Mouse (Mus musculus): ENCODE results near the gene Pisd. TPM values are rescaled to one million over a fixed set of nuclear protein-coding genes. Genes with fewer than 3 reads are reported as not detected.
"Not testable (repeated sequence)": the region's sequence is repeated elsewhere in the genome, so short reads cannot be mapped to it uniquely, and the experiment has no call there.

Gene Pisd
- total RNA-seq (2022) = 10 to 100 TPM; 28.9 to 38.1 (median 32.7) TPM

DNA sequence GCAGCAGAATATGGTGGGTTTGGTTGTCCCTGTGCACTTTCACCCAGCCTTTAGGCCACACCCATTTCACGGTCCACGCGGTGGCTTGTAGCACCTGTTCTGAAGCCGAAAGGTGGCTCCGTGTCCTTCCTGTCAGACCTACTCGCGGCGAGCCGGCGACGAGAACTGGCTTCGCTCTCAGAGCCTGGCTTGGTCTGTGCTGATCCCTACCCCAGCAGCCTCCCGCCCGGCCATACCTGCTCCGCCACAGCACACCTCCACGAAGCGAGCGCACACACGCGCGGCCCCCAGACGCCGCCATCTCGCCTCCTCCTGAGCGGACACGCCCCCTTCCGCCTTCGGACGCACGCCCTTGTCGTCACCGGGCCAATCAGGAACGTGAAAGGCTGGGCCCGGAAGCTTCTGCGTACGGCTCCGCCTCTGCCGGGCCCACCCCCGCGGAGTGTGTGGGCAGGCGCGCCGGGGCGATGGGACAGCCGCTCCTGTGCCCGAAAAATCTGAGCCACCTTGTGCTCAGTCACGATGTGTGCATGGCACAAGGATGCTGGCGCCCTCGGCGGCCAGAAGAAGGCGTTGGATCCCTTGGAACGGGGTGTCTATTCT is at the start of gene Pisd:
Pisd (minus strand) TSS at position 334 of the 603 bp plus-strand sequence.
- peak; percentile 93 for DNase-seq (ENCODE audit: low spot score)

DNA sequence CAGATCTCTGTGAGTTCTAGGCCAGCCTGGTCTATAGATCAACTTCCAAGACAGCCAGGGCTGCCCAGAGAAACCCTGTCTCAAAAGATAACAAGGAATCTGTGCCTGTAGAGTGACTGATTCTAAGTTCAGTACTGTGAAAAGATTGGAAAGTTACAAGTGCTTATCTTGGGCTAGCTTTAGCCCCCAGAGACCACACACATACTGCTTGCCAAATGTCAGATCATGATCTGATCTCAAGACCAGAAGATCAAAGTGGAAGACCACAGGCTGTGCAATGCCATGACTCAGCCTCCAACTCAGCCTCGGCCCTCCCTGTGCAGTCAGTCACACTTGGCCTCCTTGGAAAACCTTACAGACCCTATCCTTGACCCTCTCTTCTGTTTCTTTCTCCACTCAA is 49.1 kb upstream of the Pisd start:
- no peak for DNase-seq (ENCODE audit: low spot score)

DNA sequence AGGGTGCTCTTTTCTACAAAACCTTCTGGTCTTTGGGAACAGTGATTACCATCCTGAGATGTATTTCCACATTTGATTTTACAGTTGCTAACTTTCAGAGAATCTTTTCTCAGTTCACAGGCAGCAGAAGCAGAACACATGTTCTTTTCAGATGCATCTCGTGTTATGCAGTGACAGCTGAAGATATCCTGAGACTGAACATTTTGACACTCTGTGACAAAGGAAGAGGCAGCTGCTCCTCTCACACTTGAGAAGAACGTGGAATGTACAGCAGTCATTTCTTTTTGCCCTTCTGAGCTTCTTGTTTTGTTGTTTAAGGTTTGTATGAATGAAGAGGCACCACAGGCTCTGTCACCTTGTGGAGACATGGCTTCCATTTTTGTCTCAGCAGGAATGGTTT is 44.6 kb upstream of the Pisd start:
- no peak for DNase-seq (ENCODE audit: low spot score)

DNA sequence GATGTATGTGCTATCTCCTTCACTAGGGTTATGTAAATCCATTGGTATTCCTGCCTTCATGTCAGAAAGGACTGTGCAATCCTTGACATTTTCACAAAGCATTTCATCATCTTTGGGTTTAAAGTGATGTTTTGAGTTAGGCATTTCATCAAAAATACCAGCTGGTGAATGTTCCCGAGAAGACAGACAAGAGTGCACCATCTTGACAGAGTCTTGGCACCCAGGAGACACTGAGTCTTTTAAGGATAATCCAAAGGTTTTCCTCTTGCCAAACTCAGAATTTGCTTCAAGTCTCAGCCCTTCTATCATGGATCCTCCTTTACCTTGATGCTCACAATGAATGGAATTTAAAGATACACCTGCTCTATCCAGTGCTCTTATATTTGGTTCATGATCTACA is 43.3 kb upstream of the Pisd start:
- not testable (repeated sequence) for DNase-seq (ENCODE audit: low spot score)

DNA sequence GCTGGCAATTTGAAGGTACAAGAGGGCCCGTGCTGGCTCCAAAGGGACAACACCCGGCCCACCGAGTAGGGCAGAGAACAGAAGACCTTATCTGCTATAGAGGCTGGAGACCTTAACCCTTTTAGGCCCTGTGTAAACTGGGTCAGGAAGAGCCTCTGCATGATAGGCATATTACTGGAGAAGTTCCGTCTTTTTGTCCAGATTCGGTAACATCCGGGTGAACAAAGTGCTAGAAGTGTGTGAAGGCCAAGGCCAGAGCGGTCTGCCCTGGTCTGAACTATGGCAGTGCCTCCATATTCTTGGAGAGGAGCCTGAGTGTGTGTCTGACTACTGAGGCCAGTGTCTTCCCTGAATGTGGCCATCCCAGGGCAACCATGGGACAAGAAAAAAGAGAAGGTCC is 41.6 kb upstream of the Pisd start, which contains the start of gene Gm20671:
Gm20671 (minus strand) TSS at position 101 of the 400 bp plus-strand sequence.
- DNase-seq (ENCODE audit: low spot score) = no peak

DNA sequence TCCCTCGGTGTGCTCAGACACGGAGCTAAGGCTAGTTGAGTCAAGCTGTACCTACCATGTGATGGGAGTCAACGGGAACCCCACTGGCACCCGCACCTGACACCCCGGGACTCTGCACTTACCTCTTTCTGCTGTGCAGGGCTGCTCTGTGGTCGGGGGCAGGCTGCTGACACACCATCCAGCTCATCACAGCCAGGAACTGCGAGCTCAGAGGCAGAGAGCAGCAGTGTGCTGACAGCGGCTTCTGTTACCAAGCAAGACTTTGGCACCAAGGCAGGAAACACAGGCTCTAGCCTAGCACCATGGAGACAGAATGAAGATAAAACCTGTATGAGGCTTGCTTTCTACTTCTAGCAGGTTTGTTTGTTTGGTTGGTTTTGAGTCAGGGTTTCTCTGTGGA is 35.0 kb upstream of the Pisd start:
- no peak for DNase-seq (ENCODE audit: low spot score)

DNA sequence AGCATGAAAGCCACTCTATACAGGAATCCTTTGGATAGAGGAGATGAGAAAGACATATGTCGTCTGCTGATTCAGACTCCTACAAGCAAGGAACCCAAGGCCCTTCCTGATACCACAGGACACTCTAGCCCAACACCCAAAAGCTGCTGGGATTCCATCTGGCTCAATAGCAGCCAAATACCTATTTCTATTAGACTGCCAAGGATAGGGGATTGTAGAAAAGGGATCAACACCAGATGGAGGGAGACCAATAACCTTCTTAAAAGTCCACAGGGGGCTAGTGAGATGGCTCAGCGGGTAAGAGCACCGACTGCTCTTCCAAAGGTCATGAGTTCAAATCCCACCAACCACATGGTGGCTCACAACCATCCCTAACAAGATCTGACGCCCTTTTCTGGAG is 29.9 kb upstream of the Pisd start:
- no peak for DNase-seq (ENCODE audit: low spot score)

DNA sequence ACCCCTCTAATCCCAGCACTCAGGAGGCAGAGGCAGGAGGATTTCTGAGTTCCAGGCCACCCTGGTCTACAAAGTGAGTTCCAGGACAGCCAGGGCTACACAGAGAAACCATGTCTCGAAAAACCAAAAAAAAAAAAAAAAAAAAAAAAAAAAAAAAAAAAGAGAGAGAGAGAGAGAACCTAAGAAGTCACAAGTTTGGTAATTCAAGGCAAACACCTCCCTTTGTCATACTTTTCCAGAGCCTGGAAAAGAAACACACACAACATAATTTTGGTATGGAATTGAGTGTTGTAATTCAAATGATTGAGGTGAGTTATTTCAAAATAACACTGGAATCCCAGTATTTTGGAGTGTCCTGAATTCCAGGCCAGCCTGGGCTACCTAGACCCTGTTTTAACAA is 1.0 kb upstream of the Pisd start:
- DNase-seq (ENCODE audit: low spot score) = not testable (repeated sequence)

DNA sequence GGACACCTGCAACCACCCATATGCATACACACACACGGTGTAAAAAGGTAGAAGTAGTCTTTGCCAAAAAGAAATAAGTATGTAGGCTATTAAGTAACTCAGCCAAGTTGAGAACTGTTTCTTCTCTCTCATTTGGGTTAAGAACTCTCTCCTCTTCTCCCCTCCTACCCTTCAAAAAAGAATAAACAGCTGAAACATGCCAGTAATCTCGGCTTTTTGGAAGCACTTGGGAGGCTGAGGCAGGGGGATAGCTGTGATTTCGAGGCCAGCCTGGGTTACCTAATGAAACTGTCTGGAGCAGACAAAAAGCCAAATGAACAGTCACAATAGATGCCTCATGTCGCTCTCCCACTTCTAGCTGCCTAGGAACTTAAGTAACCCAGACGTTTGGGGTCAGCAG is 720 bp downstream of the Pisd start:
- DNase-seq (ENCODE audit: low spot score) = no peak

DNA sequence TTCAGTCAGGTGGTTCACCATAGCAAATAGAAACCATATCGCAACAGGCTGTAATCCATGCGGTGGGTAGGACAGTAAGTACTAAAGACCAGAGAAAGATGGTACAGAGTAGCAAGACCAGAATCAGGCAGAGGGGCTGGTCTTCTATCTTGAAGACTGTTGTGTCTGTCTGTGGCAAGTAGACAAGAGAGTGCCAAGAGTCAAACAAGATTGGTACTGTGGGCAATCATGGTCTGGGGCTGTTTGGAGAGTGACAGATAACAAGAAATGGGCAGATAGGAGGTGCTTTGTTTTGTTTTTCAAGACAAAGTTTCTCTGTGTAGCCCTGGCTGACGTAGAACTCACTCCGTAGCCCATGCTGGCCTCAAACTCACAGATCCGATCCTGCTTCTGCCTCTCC is 3.9 kb downstream of the Pisd start:
- no peak for DNase-seq (ENCODE audit: low spot score)

DNA sequence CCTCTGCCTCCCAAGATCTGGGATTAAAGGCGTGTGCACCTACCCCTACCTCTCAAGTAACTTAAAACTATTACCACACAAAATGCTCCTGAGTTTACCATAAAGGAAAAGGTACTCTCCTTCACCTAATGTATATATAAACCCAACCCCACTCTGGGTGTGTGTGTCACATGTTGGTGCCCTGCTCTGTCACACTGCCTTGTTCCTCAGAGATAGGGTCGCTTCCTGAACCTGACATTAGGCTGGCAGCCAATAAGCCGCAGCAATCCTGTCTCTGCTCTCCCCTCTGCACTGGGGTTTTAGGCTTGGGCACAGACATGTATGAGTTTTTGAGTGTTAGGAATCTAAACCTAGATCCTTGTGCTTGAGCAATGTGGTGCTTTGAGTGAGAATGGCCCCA is 7.3 kb downstream of the Pisd start:
- no peak for DNase-seq (ENCODE audit: low spot score)

DNA sequence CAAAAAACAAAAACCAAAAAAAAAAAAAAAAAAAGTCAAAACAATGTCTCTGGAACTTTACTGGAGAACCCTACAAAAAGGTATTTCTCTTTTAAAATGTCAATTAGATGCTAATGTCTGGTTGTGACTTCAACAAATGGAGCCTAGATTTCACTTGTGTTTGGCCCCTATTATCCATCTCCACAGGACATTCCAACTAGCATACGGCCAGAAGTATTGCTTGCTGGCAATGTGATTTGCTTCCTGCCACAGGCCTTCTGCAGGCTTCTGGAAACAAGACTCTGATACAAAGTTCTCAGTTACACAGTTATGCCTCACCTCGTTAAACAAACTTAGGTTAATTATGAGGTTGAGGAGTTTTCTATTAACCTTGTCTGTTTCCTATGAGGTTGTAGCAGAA is 13.1 kb downstream of the Pisd start:
- DNase-seq (ENCODE audit: low spot score) = no peak

DNA sequence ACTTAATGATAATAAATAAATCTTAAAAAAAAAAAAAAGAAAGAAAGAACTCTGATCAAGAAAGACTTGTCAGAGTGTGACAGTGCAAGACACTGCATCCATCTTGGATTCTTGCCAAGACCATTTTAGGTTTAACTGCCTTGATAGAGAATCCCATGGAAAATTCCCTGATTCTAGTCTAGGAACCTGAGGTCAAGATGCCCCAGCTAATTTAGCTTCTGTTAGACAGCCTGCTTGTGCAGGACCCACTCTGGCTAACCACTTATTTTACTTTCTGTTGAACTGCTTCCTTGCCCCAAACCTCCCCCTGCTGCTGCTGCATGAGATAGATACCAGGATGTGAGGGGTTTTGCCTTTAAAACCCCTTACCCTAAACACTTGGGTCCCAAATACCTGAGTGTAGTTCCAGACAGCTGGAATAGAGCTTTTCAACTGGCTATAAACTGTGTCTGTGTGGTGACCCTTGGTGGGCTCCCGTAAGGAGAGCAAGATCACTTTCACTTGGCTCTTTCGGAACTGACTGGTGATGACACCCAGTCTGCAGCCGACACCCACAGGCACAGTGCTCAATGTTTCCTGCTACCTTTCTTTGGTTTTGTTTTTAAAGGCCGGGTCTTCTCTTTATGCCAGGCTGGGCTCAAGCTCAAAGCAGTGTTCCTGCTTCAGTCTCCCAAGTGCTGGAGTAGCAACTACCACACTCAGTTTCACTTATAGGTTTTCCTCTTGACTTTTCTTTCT is 17.6 kb downstream of the Pisd start:
- no peak for DNase-seq (ENCODE audit: low spot score)

DNA sequence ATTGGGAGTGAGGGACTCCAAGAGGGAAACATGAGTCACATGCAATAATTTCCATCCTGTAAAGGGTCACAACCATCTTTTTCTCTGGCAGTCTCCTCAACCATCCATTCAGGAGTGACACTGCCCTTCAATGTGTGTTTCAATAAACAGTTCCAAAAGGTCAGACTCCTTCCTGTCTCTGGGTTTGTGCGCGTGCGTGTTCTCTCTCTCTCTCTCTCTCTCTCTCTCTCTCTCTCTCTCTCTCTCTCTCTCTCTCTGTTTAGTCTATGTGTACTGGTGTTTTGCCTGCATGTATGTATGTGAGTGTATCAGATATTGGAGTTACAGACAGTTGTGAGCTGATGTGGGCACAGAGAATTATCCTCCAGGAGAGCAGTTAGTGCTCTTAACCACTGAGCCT is 18.4 kb downstream of the Pisd start:
- DNase-seq (ENCODE audit: low spot score) = no peak

DNA sequence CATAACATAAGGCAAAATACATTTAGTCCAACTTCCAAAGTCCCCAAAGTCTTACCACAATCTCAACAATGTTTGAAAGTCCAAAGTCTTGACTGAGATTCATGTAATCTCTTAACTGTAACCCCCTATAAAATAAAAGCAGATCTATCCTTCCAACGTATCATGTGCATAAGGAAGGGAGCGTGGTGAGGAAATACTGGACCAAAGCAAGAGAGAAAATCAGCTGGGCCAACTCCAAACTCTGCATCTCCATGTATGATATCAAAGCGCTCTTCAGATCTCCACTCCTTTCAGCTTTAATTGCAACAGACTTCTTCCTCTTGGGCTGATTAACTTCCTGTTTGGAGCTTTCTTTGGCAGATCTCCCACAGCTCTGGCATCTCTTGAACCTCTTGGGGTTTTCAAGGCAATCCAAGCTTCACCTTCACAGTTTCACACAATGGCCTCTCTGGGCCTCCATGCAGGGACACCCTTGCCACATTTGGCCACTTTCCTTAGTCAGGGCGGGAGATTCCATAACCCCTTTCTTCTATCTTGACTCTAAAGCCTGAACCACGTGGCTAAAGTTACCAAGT is 23.8 kb downstream of the Pisd start:
- peak; percentile 61 for DNase-seq (ENCODE audit: low spot score)

DNA sequence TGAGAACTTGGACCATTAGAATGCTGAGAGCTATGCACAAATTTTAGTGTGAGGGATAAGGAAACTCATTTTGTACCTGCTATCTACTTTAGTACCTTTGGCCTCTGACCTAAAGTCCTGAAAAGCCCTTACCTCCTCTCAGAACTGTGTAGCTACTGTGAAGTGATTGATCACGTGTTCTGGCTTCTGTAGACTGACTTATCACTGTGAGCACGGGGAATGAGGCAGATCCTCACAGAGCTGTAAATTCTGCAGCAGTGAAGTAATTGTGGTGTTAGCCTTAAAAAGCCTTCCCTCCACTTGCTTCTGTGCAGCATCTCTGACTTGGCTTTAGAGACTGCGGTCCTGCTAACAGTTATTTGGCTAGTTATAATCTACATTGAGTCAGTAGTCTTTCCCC is 24.7 kb downstream of the Pisd start:
- DNase-seq (ENCODE audit: low spot score) = no peak

DNA sequence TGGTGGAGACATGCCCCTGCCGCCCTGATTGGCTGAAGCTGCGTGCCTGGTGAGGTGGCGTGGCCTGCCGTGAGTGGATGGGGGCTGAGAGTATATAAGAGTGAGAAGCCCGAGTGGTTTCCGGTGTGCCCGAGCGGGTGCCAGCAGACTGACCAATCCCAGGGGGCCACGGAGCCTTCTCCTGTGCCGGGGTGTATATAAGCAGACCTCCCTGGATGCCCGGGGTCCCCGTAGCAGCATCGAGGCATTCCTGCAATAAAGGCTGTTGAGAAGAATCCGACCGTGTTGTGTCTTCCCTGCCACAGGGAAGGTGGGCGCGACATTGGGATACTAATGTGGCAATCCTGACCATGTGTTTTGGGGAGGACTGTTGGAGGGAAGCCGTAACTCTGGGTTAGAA is 25.1 kb downstream of the Pisd start:
- not testable (repeated sequence) for DNase-seq (ENCODE audit: low spot score)

DNA sequence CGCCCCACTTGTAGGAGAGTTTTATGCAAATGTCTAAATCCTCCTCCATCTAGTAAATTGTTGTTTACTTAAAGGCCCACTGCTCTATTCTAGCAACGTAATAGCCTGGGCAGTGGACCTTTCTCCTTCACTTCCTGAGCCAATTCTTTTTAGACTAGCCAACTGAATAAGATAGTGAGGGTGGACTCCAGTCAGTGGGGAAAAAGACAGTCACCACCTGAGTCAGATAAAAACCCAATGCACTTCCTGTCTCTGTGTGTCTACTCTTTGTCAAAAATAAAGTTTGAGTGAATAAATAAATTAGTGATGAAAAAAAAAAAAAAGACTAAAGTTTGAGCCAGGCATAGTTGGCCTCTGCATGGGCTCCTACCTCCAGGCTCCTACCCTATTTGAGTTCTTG is 25.8 kb downstream of the Pisd start:
- DNase-seq (ENCODE audit: low spot score) = no peak

DNA sequence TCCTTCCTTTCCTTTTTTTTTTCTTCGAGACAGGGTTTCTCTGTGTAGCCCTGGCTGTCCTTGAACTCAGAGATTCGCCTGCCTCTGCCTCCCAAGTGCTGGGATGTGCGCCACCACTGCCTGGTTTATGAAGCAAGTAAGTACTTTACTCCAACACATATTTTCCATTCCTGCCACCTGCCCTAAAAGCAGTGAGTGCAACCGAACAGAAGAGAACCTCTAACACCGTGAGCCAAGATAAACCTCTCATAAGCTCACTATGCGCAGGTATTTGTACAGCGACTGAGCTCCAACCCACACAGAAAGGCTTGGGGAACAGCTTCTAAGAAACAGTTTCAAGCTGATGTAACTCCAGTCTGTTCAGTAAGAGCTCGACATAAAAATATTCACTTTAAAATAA is 29.3 kb downstream of the Pisd start:
- DNase-seq (ENCODE audit: low spot score) = no peak

DNA sequence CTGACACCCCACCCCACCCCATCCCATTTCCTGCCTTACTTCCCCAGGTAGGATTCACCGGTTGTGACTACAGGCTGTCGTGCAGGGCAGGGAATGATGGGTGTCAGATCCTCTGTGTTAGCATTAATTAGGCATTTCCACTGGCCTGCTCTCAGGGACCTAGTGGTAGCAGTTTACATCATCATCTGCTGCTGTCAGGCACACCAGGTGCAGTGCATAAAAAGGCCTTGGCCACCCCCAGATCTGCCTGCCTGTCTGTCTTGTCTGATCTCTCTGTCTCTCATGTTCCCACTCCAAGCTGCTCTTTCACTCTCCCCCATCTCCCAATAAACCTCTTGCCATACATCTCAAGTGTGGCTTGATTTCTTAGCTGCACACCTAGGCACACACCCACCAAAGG is 33.7 kb downstream of the Pisd start:
- no peak for DNase-seq (ENCODE audit: low spot score)

DNA sequence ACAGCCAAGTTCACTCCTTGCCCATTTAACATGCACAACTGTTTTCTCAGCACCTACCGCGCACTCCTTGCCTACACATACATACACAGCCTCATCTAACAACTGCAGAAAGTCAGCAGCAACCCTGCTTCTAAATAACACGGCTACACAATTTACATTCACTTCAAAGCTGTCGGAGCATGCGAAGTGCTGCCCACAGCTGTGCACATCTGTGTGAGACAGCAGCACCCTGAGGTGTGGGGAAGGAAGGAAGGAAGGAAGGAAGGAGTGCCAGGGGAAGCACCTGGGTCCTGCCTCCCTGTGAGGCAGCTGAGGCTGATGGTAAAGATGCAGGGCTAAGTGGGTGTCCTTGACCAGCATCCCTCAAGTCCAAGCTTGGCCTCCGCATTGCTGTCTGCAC is 36.5 kb downstream of the Pisd start:
- DNase-seq (ENCODE audit: low spot score) = no peak

DNA sequence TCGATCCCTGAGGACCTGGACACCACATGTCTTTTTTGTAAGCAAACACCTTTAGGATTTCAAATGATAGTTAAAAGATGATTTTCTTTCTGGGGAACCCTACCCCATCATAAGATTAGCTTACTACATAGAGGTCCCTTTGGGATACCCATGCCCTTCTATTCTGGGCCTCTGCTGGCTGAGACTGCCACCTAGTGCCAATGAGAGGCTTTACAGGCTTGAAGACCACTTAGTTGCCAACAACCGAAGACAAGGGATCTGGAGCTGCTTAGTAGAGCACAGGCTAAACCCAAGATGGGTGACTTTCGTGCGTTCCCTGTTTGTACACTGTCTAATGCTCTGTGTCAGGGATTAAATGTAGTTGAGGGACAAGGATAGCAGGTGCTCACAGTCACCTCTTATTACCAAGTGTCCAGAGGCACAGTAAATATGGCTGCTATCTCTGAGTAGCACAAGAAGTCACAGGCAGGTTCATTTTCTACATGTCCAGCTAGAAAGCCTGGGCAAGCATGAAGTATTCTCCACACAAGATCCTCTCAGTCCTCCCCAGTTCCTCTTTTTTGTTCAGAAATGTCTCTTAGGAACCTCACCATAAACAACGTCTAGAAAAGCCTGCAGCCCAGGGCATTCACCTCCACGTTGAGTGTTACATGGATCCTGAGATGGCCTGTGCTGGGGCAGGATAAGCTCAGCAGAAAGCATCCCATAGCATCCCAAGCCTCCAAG is 37.6 kb downstream of the Pisd start:
- DNase-seq (ENCODE audit: low spot score) = peak; percentile 71

Data from heart, adult 8-10 months (tissue).